Mouse (Mus musculus) ovary, adult 2 months (tissue): ENCODE results near the gene Fbxw13. TPM values are rescaled to one million over a fixed set of nuclear protein-coding genes. Genes with fewer than 3 reads are reported as not detected.

Experiments used
- polyA plus RNA-seq: library from polyadenylated mRNA; depleted of rRNA; stranded (reverse); fragments of >200 nt; gene quantifications from 2 replicates; pipeline ENCODE4 v1.2.3, GENCODE M21; 2012; rRNA removed

The Fbxw13 gene
- 0.75 and 0.92 TPM in 2 replicates for polyA plus RNA-seq

DNA sequence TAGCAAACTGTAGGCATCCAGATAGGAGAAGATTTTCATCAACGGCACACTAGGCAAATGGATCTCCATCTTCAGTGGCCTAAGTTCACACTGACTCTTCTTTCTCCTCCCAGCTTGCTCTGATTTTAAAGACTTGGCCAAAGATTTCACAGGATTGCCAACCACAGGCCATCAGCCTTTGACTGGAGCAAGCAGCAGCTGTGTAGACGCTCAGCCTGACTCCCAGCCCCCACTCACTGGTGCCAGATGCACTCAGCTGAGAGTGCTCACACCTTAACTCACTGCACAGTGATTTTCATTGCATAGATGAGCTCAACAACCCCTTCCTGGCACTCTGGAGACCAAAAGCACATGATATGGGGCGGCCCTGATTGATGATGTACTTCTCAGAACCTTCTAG, at the start of gene Fbxw13:
Gene Fbxw13, minus strand, starts transcription at position 101 of the 400 bp plus-strand sequence.

GRCm38 (mm10) chr9:109234654-109235053, 38.9 kb upstream of the Fbxw13 start, which contains the start of gene Fbxw20:
Fbxw20 (minus strand) TSS chr9:109234754.

GRCm38 (mm10) chr9:109161941-109162340, 33.8 kb downstream of the Fbxw13 start, which contains the start of gene Fbxw21:
Fbxw21 (minus strand) TSS chr9:109162041.

Other genes with a start within 250 kb of the Fbxw13 start
- gene Col7a1, start 242.4 kb downstream of the Fbxw13 start, polyA plus RNA-seq: 19.0 and 20.5 TPM in 2 replicates
- 0.68 and 1.5 TPM in 2 replicates for gene Ucn2, start 210.0 kb downstream of the Fbxw13 start, polyA plus RNA-seq
- gene Pfkfb4, start 204.2 kb downstream of the Fbxw13 start, polyA plus RNA-seq: 35.3 and 35.8 TPM in 2 replicates
- 577 and 1,079 TPM in 2 replicates for gene Shisa5, start 157.4 kb downstream of the Fbxw13 start, polyA plus RNA-seq
- gene Trex1, start 136.2 kb downstream of the Fbxw13 start, polyA plus RNA-seq: 128 and 138 TPM in 2 replicates
- gene Atrip, start 121.9 kb downstream of the Fbxw13 start, polyA plus RNA-seq: 43.3 and 45.4 TPM in 2 replicates
- 8.3 and 9.5 TPM in 2 replicates for gene Ccdc51, start 113.5 kb downstream of the Fbxw13 start, polyA plus RNA-seq
- 5.8 and 7.3 TPM in 2 replicates for gene Tma7, start 113.4 kb downstream of the Fbxw13 start, polyA plus RNA-seq
- 72.4 and 89.8 TPM in 2 replicates for gene Plxnb1, start 100.6 kb downstream of the Fbxw13 start, polyA plus RNA-seq
- 2.7 and 3.6 TPM in 2 replicates for gene Fbxw21, start 33.9 kb downstream of the Fbxw13 start, polyA plus RNA-seq
- 0.55 and 1.0 TPM in 2 replicates for gene Fbxw20, start 38.8 kb upstream of the Fbxw13 start, polyA plus RNA-seq
- 2.8 and 3.0 TPM in 2 replicates for gene Fbxw14, start 91.7 kb upstream of the Fbxw13 start, polyA plus RNA-seq
- 2.0 and 3.2 TPM in 2 replicates for gene Fbxw28, start 143.7 kb upstream of the Fbxw13 start, polyA plus RNA-seq
- 1.0 and 1.1 TPM in 2 replicates for gene Fbxw22, start 208.3 kb upstream of the Fbxw13 start, polyA plus RNA-seq